Mouse (Mus musculus) thymus, adult 2 months (tissue): ENCODE measurements around the gene Igsf3. TPM values are rescaled to one million over a fixed set of nuclear protein-coding genes. Genes with fewer than 3 reads are reported as not detected.

Experiments used
- DNase-seq: peaks from one replicate; pipeline ENCODE4 v3.0.0; 2021
- H3K27ac ChIP-seq: fragments of 200-500 bp; 2 replicates; pipeline ENCODE4 v1.5.1; 2012; ENCODE audit warnings: low read length, control low read depth; ENCODE audit not compliant: control insufficient read depth, insufficient read depth
- H3K27me3 ChIP-seq: fragments of 200-500 bp; 2 replicates; pipeline ENCODE4 v1.6.1; 2012; ENCODE audit warnings: mild to moderate bottlenecking, low read length, moderate library complexity, mixed read lengths; ENCODE audit not compliant: control insufficient read depth, insufficient read depth
- H3K36me3 ChIP-seq: fragments of 200-500 bp; 2 replicates; pipeline ENCODE4 v1.6.1; 2012; ENCODE audit warnings: mild to moderate bottlenecking, low read length, moderate library complexity; ENCODE audit not compliant: control insufficient read depth, insufficient read depth
- H3K4me1 ChIP-seq: fragments of 200-500 bp; replicated peaks from 2 replicates; pipeline ENCODE4 v1.6.1; 2012; ENCODE audit warnings: low read length; ENCODE audit not compliant: control insufficient read depth, insufficient read depth
- H3K4me3 ChIP-seq: fragments of 200-500 bp; 2 replicates; pipeline ENCODE4 v1.5.1; 2012; ENCODE audit warnings: mild to moderate bottlenecking, low read length, control low read depth, moderate library complexity; ENCODE audit not compliant: control insufficient read depth, insufficient read depth
- CTCF ChIP-seq: fragments of 200-500 bp; IDR thresholded peaks from 2 replicates; pipeline ENCODE4 v1.5.1; 2012; ENCODE audit warnings: mild to moderate bottlenecking, control low read depth, low read length, moderate library complexity, borderline replicate concordance; ENCODE audit not compliant: control insufficient read depth, poor library complexity, insufficient read depth; ENCODE audit errors: extremely low read depth
- POLR2A ChIP-seq: fragments of 200-500 bp; IDR thresholded peaks from 2 replicates; pipeline ENCODE4 v1.6.1; 2012; ENCODE audit warnings: mild to moderate bottlenecking, low read length, control low read depth, moderate library complexity; ENCODE audit not compliant: control insufficient read depth, poor library complexity, insufficient read depth; ENCODE audit errors: extremely low read depth
- WGBS: fragments of 180-500 bp; shearing (Covaris S2); methylation state at CpG from one replicate; pipeline ENCODE4 v1.1.7; 2018; 5-methylcytosine and 5-hydroxymethylcytosine counted together
- polyA plus RNA-seq: library from polyadenylated mRNA; depleted of rRNA; stranded (reverse); fragments of >200 nt; gene quantifications from 2 replicates; pipeline ENCODE4 v1.2.3, GENCODE M21; 2012

Gene Igsf3
- polyA plus RNA-seq, 1 experiment, result 8.6 TPM

GRCm38 (mm10) chr3:101437021-101437563 lies 60.2 kb downstream of the Igsf3 start:
- H3K36me3 ChIP-seq, result no peaks in the 10 kb centered on the region
- no peaks in the 10 kb centered on the region for H3K27me3 ChIP-seq
- WGBS, result 92% methylated on average over 12 of the region's 12 CpGs
- TF ChIP-seq POLR2A (no peak), CTCF (no peak)
- no peak overlapping the region for H3K27ac ChIP-seq
- DNase-seq, result no peak
- no peaks in the 10 kb centered on the region for H3K4me1 ChIP-seq
- no peak overlapping the region for H3K4me3 ChIP-seq

GRCm38 (mm10) chr3:101443265-101443881 lies 66.5 kb downstream of the Igsf3 start:
- DNase-seq, result no peak
- no peak overlapping the region for H3K27ac ChIP-seq
- H3K4me1 ChIP-seq, result no peaks in the 10 kb centered on the region
- 89% methylated on average over 11 of the region's 11 CpGs for WGBS
- H3K27me3 ChIP-seq, result no peaks in the 10 kb centered on the region
- H3K4me3 ChIP-seq, result no peak overlapping the region
- no peak for TF ChIP-seq CTCF
- no peak for TF ChIP-seq POLR2A
- H3K36me3 ChIP-seq, result no peaks in the 10 kb centered on the region

DNA sequence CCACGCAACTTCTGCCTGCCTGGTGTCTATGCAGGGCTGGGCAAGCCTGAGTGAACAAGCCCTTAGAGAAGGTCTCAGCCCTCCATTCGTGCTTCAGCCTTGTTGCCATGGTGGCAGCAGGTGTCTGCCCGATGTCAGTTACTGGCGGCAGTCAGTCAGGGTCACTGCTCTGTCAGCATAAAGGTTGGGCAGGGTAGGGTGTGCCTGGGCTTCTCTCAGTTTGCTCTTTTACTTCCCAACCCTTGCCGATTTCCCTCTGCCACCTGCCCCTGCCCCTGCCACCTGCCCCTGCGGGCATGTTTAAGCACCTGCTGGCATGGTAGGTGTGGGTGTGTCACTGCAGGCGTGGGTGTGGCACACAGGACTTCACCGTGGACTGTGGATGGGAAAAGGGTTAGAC lies 67.6 kb downstream of the Igsf3 start:
- no peaks in the 10 kb centered on the region for H3K36me3 ChIP-seq
- WGBS, result 86% methylated on average over 8 of the region's 8 CpGs
- DNase-seq, result no peak
- no peaks in the 10 kb centered on the region for H3K4me1 ChIP-seq
- no peak overlapping the region for H3K4me3 ChIP-seq
- no peak for TF ChIP-seq POLR2A
- TF ChIP-seq CTCF, result no peak
- H3K27ac ChIP-seq, result no peak overlapping the region
- H3K27me3 ChIP-seq, result no peaks in the 10 kb centered on the region

DNA sequence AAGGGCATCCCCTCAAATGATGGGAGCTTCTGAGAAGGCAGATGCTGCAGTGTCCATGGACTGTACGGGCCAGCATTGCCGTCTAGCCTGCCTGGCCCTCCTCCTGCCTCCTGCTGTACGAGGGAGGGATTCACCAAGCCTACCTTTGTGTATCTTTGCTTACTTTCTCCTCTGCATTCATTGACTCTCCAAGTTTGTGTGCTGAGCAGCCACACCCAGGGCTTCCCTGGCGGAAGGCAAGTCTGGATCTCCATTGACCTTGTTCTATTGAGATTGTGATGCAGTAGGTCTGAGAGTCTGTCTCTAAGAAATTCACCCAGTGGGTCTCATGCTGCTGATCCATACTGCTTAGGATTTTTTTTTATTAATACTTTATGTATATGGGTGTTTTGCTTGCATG lies 70.4 kb downstream of the Igsf3 start:
- no peak for TF ChIP-seq POLR2A
- TF ChIP-seq CTCF, result no peak
- WGBS, result 95% methylated on average over 4 of the region's 4 CpGs
- no peak for DNase-seq
- Histone ChIP-seq H3K4me1 (no peaks in the 10 kb centered on the region), H3K36me3 (no peaks in the 10 kb centered on the region), H3K27me3 (no peaks in the 10 kb centered on the region), H3K27ac (no peak overlapping the region), H3K4me3 (no peak overlapping the region)

GRCm38 (mm10) chr3:101448765-101449164 lies 71.9 kb downstream of the Igsf3 start:
- Histone ChIP-seq H3K27me3 (no peaks in the 10 kb centered on the region), H3K4me1 (no peaks in the 10 kb centered on the region), H3K36me3 (no peaks in the 10 kb centered on the region), H3K4me3 (no peak overlapping the region), H3K27ac (no peak overlapping the region)
- DNase-seq, result no peak
- 88% methylated on average over 3 of the region's 3 CpGs for WGBS
- TF ChIP-seq POLR2A, result no peak

DNA sequence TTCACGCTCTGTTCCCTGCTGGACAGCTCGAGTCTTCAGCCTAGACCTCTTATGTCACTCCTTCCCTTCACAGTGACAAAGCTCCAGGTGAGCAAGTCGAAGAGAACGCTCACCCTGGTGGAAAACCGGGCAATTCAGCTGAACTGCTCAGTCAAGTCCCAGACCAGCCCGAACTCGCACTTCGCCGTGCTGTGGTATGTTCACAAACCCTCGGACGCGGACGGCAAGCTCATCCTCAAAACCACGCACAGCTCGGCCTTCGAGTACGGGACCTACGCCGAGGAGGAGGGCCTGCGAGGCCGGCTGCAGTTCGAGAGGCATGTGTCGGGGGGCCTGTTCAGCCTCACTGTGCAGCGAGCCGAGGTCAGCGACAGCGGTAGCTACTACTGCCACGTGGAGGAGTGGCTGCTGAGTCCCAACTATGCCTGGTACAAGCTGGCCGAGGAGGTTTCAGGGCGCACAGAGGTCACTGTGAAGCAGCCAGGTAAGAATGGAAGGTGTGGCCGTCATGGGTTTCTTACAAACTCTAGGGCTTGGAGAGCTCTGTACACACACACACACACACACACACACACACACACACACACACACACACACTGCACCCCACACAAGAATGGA lies 74.0 kb downstream of the Igsf3 start:
- Histone ChIP-seq H3K27me3 (no peaks in the 10 kb centered on the region), H3K36me3 (no peaks in the 10 kb centered on the region), H3K4me3 (no peak overlapping the region), H3K27ac (no peak overlapping the region), H3K4me1 (no peaks in the 10 kb centered on the region)
- no peak for TF ChIP-seq POLR2A
- TF ChIP-seq CTCF, result no peak
- no peak for DNase-seq
- 95% methylated on average over 31 of the region's 31 CpGs for WGBS
